Mouse (Mus musculus) E14TG2a.4 (cell line): ENCODE data around the gene Rps4x.

Experiments
- H3K27me3 ChIP-seq: 2 replicates; pipeline ENCODE4 v1.6.1; 2014; ENCODE audit warnings: low read length, control low read depth; ENCODE audit not compliant: insufficient read depth
- H3K36me3 ChIP-seq: 2 replicates; pipeline ENCODE4 v1.6.1; 2014; ENCODE audit warnings: low read length, control low read depth; ENCODE audit not compliant: insufficient read depth
- H3K4me1 ChIP-seq: replicated peaks from 2 replicates; pipeline ENCODE4 v1.6.1; 2014; ENCODE audit warnings: low read depth, low read length, control low read depth
- H3K4me3 ChIP-seq: replicated peaks from 2 replicates; pipeline ENCODE4 v1.5.1; 2014; ENCODE audit warnings: mild to moderate bottlenecking, low read length
- H3K9me3 ChIP-seq: 2 replicates; pipeline ENCODE4 v1.6.1; 2014; ENCODE audit warnings: low read length, control low read depth
- CTCF ChIP-seq: conservative IDR thresholded peaks from 2 replicates; pipeline ENCODE4 v1.5.1; 2014; ENCODE audit warnings: low read length
- NANOG ChIP-seq: IDR thresholded peaks from 2 replicates; pipeline ENCODE4 v1.6.1; 2014; ENCODE audit warnings: borderline replicate concordance, low read length, mixed read lengths
- POU5F1 ChIP-seq: IDR thresholded peaks from 2 replicates; pipeline ENCODE4 v1.6.1; 2014; ENCODE audit warnings: low read length, borderline replicate concordance

The Rps4x gene

DNA sequence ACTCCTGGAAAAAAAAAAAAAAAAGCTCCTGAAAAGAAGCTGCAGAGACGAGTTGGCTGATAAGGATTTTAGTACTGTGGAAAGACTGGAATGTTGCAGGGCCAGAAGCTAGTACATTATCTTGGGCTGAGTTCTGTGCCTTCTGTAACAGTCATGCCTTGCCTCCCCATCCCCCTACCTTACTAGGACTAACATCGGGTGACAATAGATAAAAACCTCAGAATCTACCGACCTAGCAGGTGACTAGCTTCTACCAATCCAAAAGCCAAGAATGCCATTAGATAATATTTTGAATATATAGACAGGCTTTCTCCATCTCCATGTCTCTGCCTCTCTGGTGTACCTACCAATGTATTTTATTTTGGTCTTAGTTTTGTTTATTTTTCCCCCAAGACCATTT, 18.3 kb downstream of the Rps4x start:
- Histone ChIP-seq H3K36me3 (no peaks in the 10 kb centered on the region), H3K4me3 (no peak overlapping the region), H3K27me3 (no peaks in the 10 kb centered on the region), H3K9me3 (no peaks in the 10 kb centered on the region), H3K4me1 (peaks cover 15% of the 10 kb centered on the region)
- no peak for TF ChIP-seq POU5F1
- no peak for TF ChIP-seq CTCF
- TF ChIP-seq NANOG, result no peak

DNA sequence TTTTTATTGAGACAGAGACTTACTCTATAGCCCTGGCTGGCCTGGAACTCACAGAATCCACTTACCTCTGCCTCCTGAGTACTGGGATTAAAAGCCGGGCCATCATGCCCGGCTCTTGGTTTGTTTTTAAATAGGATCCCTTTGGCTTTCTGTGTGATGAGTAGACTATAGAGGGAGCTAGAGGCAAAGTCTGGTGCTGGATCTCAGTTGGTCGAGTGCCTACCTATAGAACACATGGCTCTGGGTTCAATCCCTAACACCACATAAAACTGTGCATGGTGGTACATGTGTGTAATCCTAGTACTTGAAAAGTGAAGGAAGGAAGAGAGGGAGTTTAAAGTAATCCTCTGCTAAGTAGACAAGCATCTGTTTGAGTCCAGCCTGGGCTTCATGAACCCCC, 19.1 kb downstream of the Rps4x start:
- no peak for TF ChIP-seq POU5F1
- no peak for TF ChIP-seq NANOG
- TF ChIP-seq CTCF, result no peak
- H3K27me3 ChIP-seq, result no peaks in the 10 kb centered on the region
- H3K36me3 ChIP-seq, result no peaks in the 10 kb centered on the region
- H3K4me1 ChIP-seq, result peaks cover 18% of the 10 kb centered on the region
- no peak overlapping the region for H3K4me3 ChIP-seq
- H3K9me3 ChIP-seq, result no peaks in the 10 kb centered on the region

DNA sequence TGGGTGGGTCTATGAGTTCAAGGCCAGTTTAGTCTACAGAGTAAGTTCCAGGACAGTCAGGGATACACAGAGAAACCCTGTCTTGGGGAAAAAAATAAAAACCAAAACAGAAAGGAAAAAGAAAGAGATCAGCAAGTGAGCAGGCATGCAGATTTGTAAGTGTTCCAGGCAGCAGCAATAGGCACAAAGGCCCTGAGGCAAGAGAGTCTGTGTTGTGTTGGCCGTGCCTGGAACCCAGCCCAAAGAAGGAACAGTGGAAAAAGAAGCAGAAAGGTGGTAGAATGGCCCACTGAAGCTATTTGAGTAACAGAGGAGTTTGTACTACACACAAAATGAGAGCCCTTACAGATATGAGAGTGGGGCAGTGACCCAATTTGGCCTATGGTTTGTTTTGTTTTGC, 19.5 kb downstream of the Rps4x start:
- Histone ChIP-seq H3K36me3 (no peaks in the 10 kb centered on the region), H3K4me3 (no peak overlapping the region), H3K9me3 (no peaks in the 10 kb centered on the region), H3K4me1 (peaks cover 18% of the 10 kb centered on the region), H3K27me3 (no peaks in the 10 kb centered on the region)
- TF ChIP-seq CTCF, result no peak
- TF ChIP-seq POU5F1, result no peak
- no peak for TF ChIP-seq NANOG

DNA sequence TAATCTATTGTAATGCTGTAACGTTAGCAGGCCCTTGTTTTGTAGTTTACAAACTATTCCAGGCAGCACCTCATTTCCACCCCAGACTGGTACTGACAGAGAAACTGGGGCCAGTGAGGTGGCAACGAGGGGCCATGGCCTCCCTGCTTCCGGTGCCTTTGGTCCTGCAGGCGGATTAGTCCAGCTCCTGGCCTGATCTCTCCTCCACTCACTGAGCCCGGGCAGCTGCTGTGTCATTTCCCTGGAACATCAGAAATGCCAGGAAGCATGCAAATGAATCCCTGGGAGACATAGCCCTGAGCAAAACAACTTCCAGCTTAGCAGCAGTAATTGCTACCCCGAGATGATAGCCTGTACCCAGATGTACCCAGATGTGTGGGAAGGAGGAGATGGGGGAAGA, 22.2 kb downstream of the Rps4x start:
- Histone ChIP-seq H3K4me1 (peaks cover 18% of the 10 kb centered on the region), H3K36me3 (no peaks in the 10 kb centered on the region), H3K27me3 (no peaks in the 10 kb centered on the region), H3K9me3 (no peaks in the 10 kb centered on the region), H3K4me3 (peak overlapping the region; percentile 24; the same call in 1 of the 2 replicates)
- TF ChIP-seq NANOG (no peak), CTCF (no peak), POU5F1 (no peak)

DNA sequence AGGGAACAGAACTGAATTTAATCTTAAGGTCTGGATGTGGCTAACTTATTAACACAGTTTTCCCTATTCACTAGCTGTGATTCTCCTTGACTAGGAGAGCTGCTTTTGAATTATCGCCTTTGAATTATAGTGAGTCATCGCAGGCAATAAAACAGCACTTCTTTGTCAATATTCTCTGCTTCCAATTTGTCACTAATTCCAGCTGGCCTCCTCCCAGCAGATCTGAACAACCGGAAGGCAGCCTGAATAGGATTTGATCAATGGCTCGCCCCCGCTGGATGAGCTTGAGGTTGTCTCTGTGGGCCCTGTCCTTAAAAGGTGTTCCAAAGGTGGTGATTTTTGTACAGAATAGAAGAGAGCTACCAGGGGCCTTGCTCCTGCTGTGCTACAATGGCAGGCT, 22.7 kb downstream of the Rps4x start:
- no peak for TF ChIP-seq POU5F1
- no peak for TF ChIP-seq NANOG
- TF ChIP-seq CTCF, result no peak
- Histone ChIP-seq H3K4me3 (peak overlapping the region; percentile 24; the same call in 1 of the 2 replicates), H3K27me3 (no peaks in the 10 kb centered on the region), H3K9me3 (no peaks in the 10 kb centered on the region), H3K4me1 (peaks cover 18% of the 10 kb centered on the region), H3K36me3 (no peaks in the 10 kb centered on the region)

DNA sequence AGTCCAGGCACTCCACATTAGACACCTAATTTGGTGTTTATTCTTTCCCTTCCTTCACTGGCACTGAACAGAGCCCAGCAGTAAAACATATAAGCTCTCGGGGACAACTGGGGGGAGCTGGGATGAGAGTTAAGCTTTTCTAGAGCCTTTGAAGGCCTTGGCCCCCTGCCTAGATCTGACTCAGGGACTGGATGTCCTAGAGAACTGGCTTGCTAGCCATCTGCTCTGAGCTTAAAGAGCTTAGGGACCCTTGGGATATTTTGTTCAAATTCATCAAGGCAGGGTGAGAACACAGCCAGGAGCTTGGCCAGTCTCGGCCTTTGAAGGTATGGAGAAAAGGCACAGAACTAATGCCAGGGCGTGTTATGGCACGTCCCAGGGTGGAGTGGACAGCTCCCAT, 25.7 kb downstream of the Rps4x start:
- Histone ChIP-seq H3K36me3 (no peaks in the 10 kb centered on the region), H3K27me3 (no peaks in the 10 kb centered on the region), H3K4me3 (no peak overlapping the region), H3K4me1 (peaks cover 18% of the 10 kb centered on the region), H3K9me3 (no peaks in the 10 kb centered on the region)
- TF ChIP-seq NANOG (no peak), POU5F1 (no peak), CTCF (no peak)

DNA sequence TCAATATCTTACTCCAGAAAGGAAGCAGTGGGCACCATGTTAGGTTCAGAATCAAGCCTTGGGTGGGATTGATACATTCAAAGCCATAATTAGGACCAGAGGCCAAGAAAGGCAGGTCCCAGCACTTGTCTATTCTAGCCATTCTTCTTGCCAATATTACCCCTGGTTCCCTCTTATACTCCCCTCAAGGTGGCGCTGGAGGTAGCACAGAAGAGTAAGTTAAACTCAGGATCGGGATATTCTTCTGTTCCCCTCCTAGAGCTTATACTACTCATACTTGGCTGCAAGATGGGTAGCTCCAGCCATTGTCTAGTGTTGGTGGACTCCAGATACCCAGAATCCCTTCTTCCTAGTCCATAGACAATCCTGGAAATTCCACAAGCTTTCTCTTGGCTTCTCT, 26.1 kb downstream of the Rps4x start:
- Histone ChIP-seq H3K9me3 (no peaks in the 10 kb centered on the region), H3K36me3 (no peaks in the 10 kb centered on the region), H3K4me3 (no peak overlapping the region), H3K27me3 (no peaks in the 10 kb centered on the region), H3K4me1 (peaks cover 19% of the 10 kb centered on the region)
- TF ChIP-seq NANOG (no peak), CTCF (peak; percentile 25)

DNA sequence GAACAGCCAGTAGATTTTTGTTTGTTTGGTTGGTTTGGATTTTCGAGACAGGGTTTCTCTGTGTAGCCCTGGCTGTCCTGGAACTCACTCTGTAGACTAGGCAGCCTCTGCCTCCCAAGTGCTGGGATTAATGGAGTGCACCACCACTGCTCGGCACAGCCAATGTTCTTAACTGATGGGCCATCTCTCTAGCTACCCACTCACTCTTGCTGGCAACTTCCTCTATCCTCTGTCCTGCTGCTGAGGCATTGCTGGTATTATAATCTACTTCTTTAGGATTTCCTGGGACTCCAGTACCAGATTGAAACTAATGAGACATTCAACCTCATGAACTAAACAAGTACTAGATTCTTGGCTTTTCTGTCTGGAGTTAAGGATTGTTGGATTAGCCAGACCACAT, 28.7 kb downstream of the Rps4x start:
- no peaks in the 10 kb centered on the region for H3K36me3 ChIP-seq
- no peak overlapping the region for H3K4me3 ChIP-seq
- no peaks in the 10 kb centered on the region for H3K27me3 ChIP-seq
- peaks cover 9% of the 10 kb centered on the region for H3K4me1 ChIP-seq
- TF ChIP-seq NANOG, result no peak
- no peak for TF ChIP-seq POU5F1
- TF ChIP-seq CTCF, result no peak
- H3K9me3 ChIP-seq, result no peaks in the 10 kb centered on the region

DNA sequence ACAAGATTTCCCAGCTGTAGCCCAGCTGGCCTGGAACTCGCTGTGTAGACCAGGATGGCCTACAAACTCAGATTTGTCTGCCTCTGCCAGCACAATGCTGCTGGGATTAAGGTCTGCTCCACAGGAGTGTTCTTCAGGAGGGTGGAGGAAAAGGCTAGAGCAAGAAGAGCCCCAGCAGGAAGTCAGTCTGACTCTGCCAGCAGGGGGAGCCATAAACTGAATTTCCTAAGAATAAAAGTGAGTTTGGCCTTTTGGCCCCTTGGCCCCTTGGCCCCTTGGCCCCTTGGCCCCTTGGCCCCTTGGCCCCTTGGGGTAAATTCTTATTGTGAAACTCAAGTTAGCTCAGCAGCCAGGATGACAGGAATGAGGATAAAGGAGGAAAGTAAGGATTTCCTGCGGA, 29.4 kb downstream of the Rps4x start:
- H3K4me1 ChIP-seq, result peaks cover 9% of the 10 kb centered on the region
- no peaks in the 10 kb centered on the region for H3K27me3 ChIP-seq
- H3K4me3 ChIP-seq, result no peak overlapping the region
- H3K9me3 ChIP-seq, result no peaks in the 10 kb centered on the region
- TF ChIP-seq CTCF, result peak; percentile 40
- TF ChIP-seq NANOG, result no peak
- TF ChIP-seq POU5F1, result no peak
- no peaks in the 10 kb centered on the region for H3K36me3 ChIP-seq
